Mouse (Mus musculus): ENCODE measurements around the gene Cpb1. TPM values are rescaled to one million over a fixed set of nuclear protein-coding genes. Genes with fewer than 3 reads are reported as not detected.
A peak's percentile ranks its signal among the peaks of the same experiment; 100 is the strongest.

Cpb1 gene
- total and polyA plus RNA-seq, 2 experiments from 2014 or later: 0.20 TPM; not detected in 1

GRCm38 (mm10) chr3:20294542-20295348 is 19.2 kb upstream of the Cpb1 start:
- no peak overlapping the region for H3K9ac ChIP-seq (replicated peaks; ENCODE audit: low read length, poor library complexity, severe bottlenecking)
- no peak for DNase-seq (ENCODE audit: low spot score)
- H3K27me3 ChIP-seq (ENCODE audit: insufficient read depth, low read length): no peaks in the 10 kb centered on the region
- WGBS: 82% methylated on average over 9 of the region's 9 CpGs
- TF ChIP-seq CTCF (IDR thresholded peaks at IDR 0.05): no peak
- ATAC-seq (ENCODE audit: low FRiP score): no peak
- H3K4me1 ChIP-seq (ENCODE audit: insufficient read depth, low read length): no peaks in the 10 kb centered on the region
- H3K27ac ChIP-seq (ENCODE audit: low read depth, low read length): no peak overlapping the region
- H3K36me3 ChIP-seq (ENCODE audit: insufficient read depth, low read length): no peaks in the 10 kb centered on the region
- H3K4me3 ChIP-seq (ENCODE audit: low read depth, low read length): no peak overlapping the region
- no peak overlapping the region for H3K4me2 ChIP-seq (ENCODE audit: low read depth, low read length, poor library complexity, severe bottlenecking)
- H3K9me3 ChIP-seq (ENCODE audit: low read length): no peaks in the 10 kb centered on the region

- Histone ChIP-seq H3K36me3 (ENCODE audit: insufficient read depth, low read length) (no peaks in the 10 kb centered on the region), H3K4me3 (ENCODE audit: low read depth, low read length) (no peak overlapping the region), H3K9ac (replicated peaks; ENCODE audit: low read length, poor library complexity, severe bottlenecking) (no peak overlapping the region), H3K4me1 (ENCODE audit: insufficient read depth, low read length) (no peaks in the 10 kb centered on the region), H3K4me2 (ENCODE audit: low read depth, low read length, poor library complexity, severe bottlenecking) (no peak overlapping the region), H3K9me3 (ENCODE audit: low read length) (no peaks in the 10 kb centered on the region), H3K27me3 (ENCODE audit: insufficient read depth, low read length) (no peaks in the 10 kb centered on the region), H3K27ac (ENCODE audit: low read depth, low read length) (no peak overlapping the region)
- no peak for ATAC-seq (ENCODE audit: low FRiP score)
- TF ChIP-seq CTCF (IDR thresholded peaks at IDR 0.05): no peak
- DNase-seq (ENCODE audit: low spot score): no peak
Measured at GRCm38 (mm10) chr3:20291370-20291769, 15.8 kb upstream of the Cpb1 start.

- DNase-seq (ENCODE audit: low spot score): no peak
- Histone ChIP-seq H3K4me3 (ENCODE audit: low read depth, low read length) (no peak overlapping the region), H3K36me3 (ENCODE audit: insufficient read depth, low read length) (no peaks in the 10 kb centered on the region), H3K9me3 (ENCODE audit: low read length) (no peaks in the 10 kb centered on the region), H3K4me1 (ENCODE audit: insufficient read depth, low read length) (no peaks in the 10 kb centered on the region), H3K9ac (replicated peaks; ENCODE audit: low read length, poor library complexity, severe bottlenecking) (no peak overlapping the region), H3K27me3 (ENCODE audit: insufficient read depth, low read length) (no peaks in the 10 kb centered on the region), H3K4me2 (ENCODE audit: low read depth, low read length, poor library complexity, severe bottlenecking) (no peak overlapping the region), H3K27ac (ENCODE audit: low read depth, low read length) (no peak overlapping the region)
- TF ChIP-seq CTCF (IDR thresholded peaks at IDR 0.05): no peak
- WGBS: 94% methylated on average over 2 of the region's 2 CpGs
- ATAC-seq (ENCODE audit: low FRiP score): no peak
Measured at GRCm38 (mm10) chr3:20288761-20289160, 13.2 kb upstream of the Cpb1 start.

GRCm38 (mm10) chr3:20281796-20282195 is 6.3 kb upstream of the Cpb1 start:
- H3K9ac ChIP-seq (replicated peaks; ENCODE audit: low read length, poor library complexity, severe bottlenecking): no peak overlapping the region
- no peaks in the 10 kb centered on the region for H3K4me1 ChIP-seq (ENCODE audit: insufficient read depth, low read length)
- no peak overlapping the region for H3K27ac ChIP-seq (ENCODE audit: low read depth, low read length)
- no peak overlapping the region for H3K4me2 ChIP-seq (ENCODE audit: low read depth, low read length, poor library complexity, severe bottlenecking)
- H3K9me3 ChIP-seq (ENCODE audit: low read length): no peaks in the 10 kb centered on the region
- no peak overlapping the region for H3K4me3 ChIP-seq (ENCODE audit: low read depth, low read length)
- no peaks in the 10 kb centered on the region for H3K27me3 ChIP-seq (ENCODE audit: insufficient read depth, low read length)
- TF ChIP-seq CTCF (IDR thresholded peaks at IDR 0.05): no peak
- 81% methylated on average over 1 of the region's 1 CpGs for WGBS
- H3K36me3 ChIP-seq (ENCODE audit: insufficient read depth, low read length): no peaks in the 10 kb centered on the region
- DNase-seq (ENCODE audit: low spot score) (no peak), ATAC-seq (ENCODE audit: low FRiP score) (no peak)

- ATAC-seq (ENCODE audit: low FRiP score) (no peak), DNase-seq (ENCODE audit: low spot score) (peak; percentile 62)
- no peak overlapping the region for H3K27ac ChIP-seq (ENCODE audit: low read depth, low read length)
- peak; percentile 72 for TF ChIP-seq CTCF (IDR thresholded peaks at IDR 0.05)
- no peak overlapping the region for H3K9ac ChIP-seq (replicated peaks; ENCODE audit: low read length, poor library complexity, severe bottlenecking)
- no peaks in the 10 kb centered on the region for H3K9me3 ChIP-seq (ENCODE audit: low read length)
- H3K27me3 ChIP-seq (ENCODE audit: insufficient read depth, low read length): no peaks in the 10 kb centered on the region
- H3K4me3 ChIP-seq (ENCODE audit: low read depth, low read length): no peak overlapping the region
- no peaks in the 10 kb centered on the region for H3K4me1 ChIP-seq (ENCODE audit: insufficient read depth, low read length)
- 46% methylated on average over 9 of the region's 9 CpGs for WGBS
- H3K36me3 ChIP-seq (ENCODE audit: insufficient read depth, low read length): no peaks in the 10 kb centered on the region
- H3K4me2 ChIP-seq (ENCODE audit: low read depth, low read length, poor library complexity, severe bottlenecking): no peak overlapping the region
Measured at GRCm38 (mm10) chr3:20254566-20255479, 20.7 kb downstream of the Cpb1 start.

GRCm38 (mm10) chr3:20243913-20244312 is 31.6 kb downstream of the Cpb1 start:
- TF ChIP-seq CTCF (IDR thresholded peaks at IDR 0.05): no peak
- no peak for DNase-seq (ENCODE audit: low spot score)
- 90% methylated on average over 1 of the region's 1 CpGs for WGBS

More at GRCm38 (mm10) chr3:20243913-20244312, 31.6 kb downstream of the Cpb1 start:
- no peak overlapping the region for H3K4me2 ChIP-seq (ENCODE audit: low read depth, low read length, poor library complexity, severe bottlenecking)
- no peaks in the 10 kb centered on the region for H3K9me3 ChIP-seq (ENCODE audit: low read length)
- H3K27me3 ChIP-seq (ENCODE audit: insufficient read depth, low read length): no peaks in the 10 kb centered on the region
- H3K9ac ChIP-seq (replicated peaks; ENCODE audit: low read length, poor library complexity, severe bottlenecking): no peak overlapping the region
- no peak overlapping the region for H3K4me3 ChIP-seq (ENCODE audit: low read depth, low read length)
- ATAC-seq (ENCODE audit: low FRiP score): no peak
- H3K36me3 ChIP-seq (ENCODE audit: insufficient read depth, low read length): no peaks in the 10 kb centered on the region
- H3K27ac ChIP-seq (ENCODE audit: low read depth, low read length): no peak overlapping the region
- H3K4me1 ChIP-seq (ENCODE audit: insufficient read depth, low read length): no peaks in the 10 kb centered on the region

Measured in midbrain, postnatal 0 days (tissue).